Mouse (Mus musculus): ENCODE measurements around the gene Gm10837. TPM values are rescaled to one million over a fixed set of nuclear protein-coding genes. Genes with fewer than 3 reads are reported as not detected.
"Not testable (repeated sequence)": the region's sequence is repeated elsewhere in the genome, so short reads cannot be mapped to it uniquely, and the experiment has no call there.

Gm10837 gene
- polyA plus RNA-seq, 1 experiment from 2014 or later = not detected

DNA sequence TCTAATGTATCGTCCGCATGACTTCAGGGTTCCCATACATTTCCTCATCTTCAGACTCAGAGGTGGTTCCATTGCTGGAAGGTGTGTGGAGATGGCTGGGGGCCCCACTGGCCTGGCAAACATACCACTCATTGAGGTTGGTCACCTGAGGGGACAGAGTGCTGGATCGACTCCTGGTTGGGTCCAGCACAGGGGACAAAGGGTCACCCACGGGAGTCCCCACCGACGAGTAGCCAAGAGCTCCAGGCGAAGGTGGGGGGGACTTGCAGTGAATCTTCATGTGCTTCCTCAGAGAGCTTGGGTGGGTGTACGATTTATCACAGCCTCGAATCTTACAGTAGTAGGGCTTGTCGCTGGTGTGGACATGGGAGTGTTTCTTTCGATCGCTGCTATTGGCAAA lies 31.1 kb upstream of the Gm10837 start:
- not testable (repeated sequence) for H3K4me2 ChIP-seq; ATAC-seq (ENCODE audit: insufficient number of reproducible peaks, insufficient read depth, low FRiP score, low TSS enrichment, low read depth); H3K9me3 ChIP-seq; H3K9ac ChIP-seq; H3K36me3 ChIP-seq; H3K4me3 ChIP-seq; H3K27ac ChIP-seq
- H3K27me3 ChIP-seq = peaks cover 62% of the 10 kb centered on the region
- WGBS = 76% methylated on average over 12 of the region's 12 CpGs
- H3K4me1 ChIP-seq = peaks cover 12% of the 10 kb centered on the region

DNA sequence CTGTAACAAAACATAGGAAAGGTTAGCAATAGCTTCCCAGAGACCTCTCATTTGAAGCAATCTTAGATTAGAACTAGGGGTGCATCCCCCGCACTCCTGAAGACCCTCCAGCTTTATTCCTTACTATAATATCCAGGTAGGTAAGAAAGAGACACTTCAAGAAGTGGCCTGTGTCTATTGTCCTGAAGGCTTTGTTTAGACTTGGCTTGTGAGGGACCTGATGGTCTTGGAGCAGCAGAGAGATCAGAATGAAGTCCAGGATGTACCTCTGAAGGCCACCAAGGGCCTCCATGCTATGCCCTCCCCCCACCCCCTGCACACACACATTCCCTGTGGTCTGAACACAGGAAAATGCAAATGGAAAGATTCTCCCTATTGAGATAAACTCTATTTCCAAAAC lies 30.6 kb upstream of the Gm10837 start:
- H3K4me2 ChIP-seq = no peak overlapping the region
- no peak overlapping the region for H3K4me3 ChIP-seq
- ATAC-seq (ENCODE audit: insufficient number of reproducible peaks, insufficient read depth, low FRiP score, low TSS enrichment, low read depth) = no peak
- 91% methylated on average over 1 of the region's 1 CpGs for WGBS
- H3K4me1 ChIP-seq = peaks cover 17% of the 10 kb centered on the region
- no peaks in the 10 kb centered on the region for H3K9me3 ChIP-seq
- no peaks in the 10 kb centered on the region for H3K36me3 ChIP-seq
- H3K27ac ChIP-seq = no peak overlapping the region
- peaks cover 63% of the 10 kb centered on the region for H3K27me3 ChIP-seq
- no peak overlapping the region for H3K9ac ChIP-seq

DNA sequence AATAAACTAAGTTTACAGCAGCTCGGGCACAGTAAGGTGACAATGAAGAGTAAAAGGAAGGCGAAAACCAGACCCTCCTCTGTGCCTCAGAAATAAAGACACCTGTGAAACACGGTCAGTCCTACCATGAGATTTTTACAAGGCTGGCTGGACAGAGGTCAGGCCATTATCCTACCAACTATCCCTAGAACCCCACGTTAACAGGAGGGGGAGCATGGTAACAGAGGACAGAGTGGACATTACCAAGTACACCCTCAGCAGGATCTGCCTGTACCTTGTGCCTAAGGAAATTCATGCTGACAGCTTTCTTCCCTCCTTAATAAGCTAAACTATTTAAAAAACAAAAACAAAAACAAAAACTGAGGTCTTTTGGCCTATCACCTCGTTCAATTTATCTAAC lies 30.2 kb upstream of the Gm10837 start:
- H3K27me3 ChIP-seq = peaks cover 63% of the 10 kb centered on the region
- no peak overlapping the region for H3K27ac ChIP-seq
- H3K4me1 ChIP-seq = peaks cover 21% of the 10 kb centered on the region
- H3K4me2 ChIP-seq = no peak overlapping the region
- no peak overlapping the region for H3K4me3 ChIP-seq
- H3K36me3 ChIP-seq = no peaks in the 10 kb centered on the region
- ATAC-seq (ENCODE audit: insufficient number of reproducible peaks, insufficient read depth, low FRiP score, low TSS enrichment, low read depth) = no peak
- H3K9ac ChIP-seq = no peak overlapping the region
- H3K9me3 ChIP-seq = no peaks in the 10 kb centered on the region
- WGBS = 60% methylated on average over 5 of the region's 5 CpGs

- ATAC-seq (ENCODE audit: insufficient number of reproducible peaks, insufficient read depth, low FRiP score, low TSS enrichment, low read depth) = no peak
- Histone ChIP-seq H3K27ac (no peak overlapping the region), H3K9me3 (no peaks in the 10 kb centered on the region), H3K36me3 (no peaks in the 10 kb centered on the region), H3K4me1 (peaks cover 24% of the 10 kb centered on the region), H3K4me2 (no peak overlapping the region), H3K4me3 (no peak overlapping the region), H3K9ac (no peak overlapping the region), H3K27me3 (peaks cover 69% of the 10 kb centered on the region)
- 37% methylated on average over 3 of the region's 3 CpGs for WGBS
Observed at GRCm38 (mm10) chr14:122461500-122461899, 28.9 kb upstream of the Gm10837 start.

GRCm38 (mm10) chr14:122461966-122462365 lies 28.4 kb upstream of the Gm10837 start:
- H3K4me3 ChIP-seq = no peak overlapping the region

DNA sequence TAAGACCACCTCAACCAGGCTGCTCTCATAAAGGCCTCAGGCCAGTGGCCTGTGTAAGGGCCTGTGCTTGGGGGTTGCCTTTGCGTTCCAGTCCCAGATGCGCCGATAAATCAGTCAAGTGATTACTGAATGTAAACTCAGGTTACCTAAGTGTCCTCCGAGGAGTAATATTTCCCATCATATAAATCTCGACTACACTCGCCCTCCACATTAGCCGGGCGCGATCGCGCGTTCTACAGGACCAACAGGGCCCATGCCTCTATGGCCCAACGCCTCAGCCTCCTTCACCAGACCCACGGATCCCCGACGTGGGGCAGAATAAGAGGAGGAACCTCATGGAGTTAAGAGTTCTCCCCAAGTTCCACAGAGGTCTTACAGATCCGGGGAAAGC lies 27.7 kb upstream of the Gm10837 start:
- Histone ChIP-seq H3K4me2 (no peak overlapping the region), H3K4me3 (peak overlapping the region; percentile 51; the same call in 1 of the 2 replicates), H3K9me3 (no peaks in the 10 kb centered on the region), H3K4me1 (peaks cover 24% of the 10 kb centered on the region), H3K27me3 (peaks cover 80% of the 10 kb centered on the region), H3K36me3 (no peaks in the 10 kb centered on the region), H3K9ac (no peak overlapping the region), H3K27ac (no peak overlapping the region)
- no peak for ATAC-seq (ENCODE audit: insufficient number of reproducible peaks, insufficient read depth, low FRiP score, low TSS enrichment, low read depth)
- WGBS = 11% methylated on average over 17 of the region's 17 CpGs

More at GRCm38 (mm10) chr14:122461966-122462365, 28.4 kb upstream of the Gm10837 start:
- 24% methylated on average over 9 of the region's 9 CpGs for WGBS
- Histone ChIP-seq H3K27ac (no peak overlapping the region), H3K36me3 (no peaks in the 10 kb centered on the region), H3K9me3 (no peaks in the 10 kb centered on the region), H3K27me3 (peaks cover 72% of the 10 kb centered on the region), H3K4me1 (peaks cover 24% of the 10 kb centered on the region), H3K4me2 (no peak overlapping the region), H3K9ac (no peak overlapping the region)
- ATAC-seq (ENCODE audit: insufficient number of reproducible peaks, insufficient read depth, low FRiP score, low TSS enrichment, low read depth) = no peak

DNA sequence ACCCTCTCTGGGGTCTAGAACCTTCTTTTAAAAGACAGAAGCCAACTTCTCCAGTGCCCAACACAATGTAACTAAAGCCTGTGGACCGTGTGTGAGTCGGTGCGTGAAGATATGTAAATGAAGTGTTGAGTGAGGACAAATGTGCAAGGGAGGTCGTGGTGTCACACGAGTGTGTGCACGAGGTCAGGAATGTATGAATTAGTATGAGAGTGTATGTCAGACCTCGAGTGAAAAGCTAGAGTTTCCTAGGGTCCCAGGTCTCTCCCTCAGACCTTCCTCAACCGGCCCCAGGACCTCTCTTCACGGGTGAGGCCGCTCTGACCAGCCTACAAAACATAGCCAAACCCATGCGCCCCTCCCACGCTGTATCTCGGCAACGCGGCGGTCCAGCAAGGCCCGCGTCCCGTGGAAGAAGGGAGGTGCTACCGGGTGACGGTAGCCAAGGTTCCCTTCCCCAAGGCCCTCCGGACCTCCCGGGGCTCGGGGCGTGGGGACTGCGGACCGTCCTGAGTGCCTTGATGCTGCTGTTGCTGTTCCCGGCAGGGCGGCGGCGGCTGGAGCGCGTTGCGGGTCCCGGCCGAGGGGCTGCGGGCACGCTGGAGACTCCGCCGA lies 27.2 kb upstream of the Gm10837 start:
- H3K27ac ChIP-seq = no peak overlapping the region

GRCm38 (mm10) chr14:122463734-122464341 lies 26.5 kb upstream of the Gm10837 start:
- not testable (repeated sequence) for H3K27ac ChIP-seq, H3K9me3 ChIP-seq, H3K36me3 ChIP-seq
- ATAC-seq (ENCODE audit: insufficient number of reproducible peaks, insufficient read depth, low FRiP score, low TSS enrichment, low read depth) = peak; percentile 13; the same call in 1 of the 2 replicates
- H3K9ac ChIP-seq = peak overlapping the region; percentile 61
- H3K27me3 ChIP-seq = peaks cover 91% of the 10 kb centered on the region
- WGBS = 1% methylated on average over 53 of the region's 58 CpGs
- peak overlapping the region; percentile 51 for H3K4me3 ChIP-seq
- peak overlapping the region; percentile 89 for H3K4me2 ChIP-seq
- H3K4me1 ChIP-seq = peaks cover 24% of the 10 kb centered on the region

More for the DNA sequence above, 27.2 kb upstream of the Gm10837 start:
- H3K9me3 ChIP-seq = no peaks in the 10 kb centered on the region
- peak overlapping the region; percentile 89 for H3K4me2 ChIP-seq
- peaks cover 85% of the 10 kb centered on the region for H3K27me3 ChIP-seq
- H3K36me3 ChIP-seq = no peaks in the 10 kb centered on the region
- peaks cover 24% of the 10 kb centered on the region for H3K4me1 ChIP-seq
- 1% methylated on average over 40 of the region's 40 CpGs for WGBS
- H3K9ac ChIP-seq = no peak overlapping the region
- no peak for ATAC-seq (ENCODE audit: insufficient number of reproducible peaks, insufficient read depth, low FRiP score, low TSS enrichment, low read depth)
- H3K4me3 ChIP-seq = peak overlapping the region; percentile 51

DNA sequence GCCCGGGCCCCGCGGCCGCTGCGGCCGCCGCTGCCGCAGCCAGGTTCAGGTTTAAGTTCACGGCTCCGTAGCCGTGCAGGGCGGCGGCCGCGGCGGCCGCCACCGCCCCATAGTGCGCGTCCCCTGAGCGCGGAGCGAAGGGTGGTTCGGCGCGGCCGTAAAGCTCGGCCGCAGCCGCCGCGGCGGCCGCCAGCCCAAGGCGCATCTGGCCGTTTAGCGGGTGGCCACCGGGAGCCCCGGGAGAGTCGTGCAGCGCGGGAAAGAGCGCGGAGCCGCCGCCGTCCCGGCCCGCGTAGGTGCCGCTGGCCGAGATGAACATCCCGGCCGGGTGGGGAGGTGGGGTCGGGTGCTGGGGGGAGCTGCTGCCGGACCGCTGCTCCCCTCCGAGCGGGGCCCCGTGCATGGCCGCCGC lies 26.0 kb upstream of the Gm10837 start:
- Histone ChIP-seq H3K4me1 (peaks cover 24% of the 10 kb centered on the region), H3K9ac (peak overlapping the region; percentile 61), H3K27ac (no peak overlapping the region), H3K27me3 (peaks cover 95% of the 10 kb centered on the region), H3K9me3 (no peaks in the 10 kb centered on the region), H3K4me3 (peak overlapping the region; percentile 51), H3K36me3 (no peaks in the 10 kb centered on the region), H3K4me2 (peak overlapping the region; percentile 89)
- 0 out of 2 replicates have a peak, but pooled peaks have one; percentile 22 for ATAC-seq (ENCODE audit: insufficient number of reproducible peaks, insufficient read depth, low FRiP score, low TSS enrichment, low read depth)
- under 1% methylated on average over 53 of the region's 62 CpGs for WGBS

GRCm38 (mm10) chr14:122464763-122465741 lies 25.3 kb upstream of the Gm10837 start, which contains the start of gene Zic5:
TSS of gene Zic5 (minus strand) at chr14:122465677.
- Histone ChIP-seq H3K9me3 (no peaks in the 10 kb centered on the region), H3K27me3 (peaks cover 95% of the 10 kb centered on the region), H3K4me3 (peak within 1 kb of the TSS; percentile 51), H3K36me3 (no peaks in the 10 kb centered on the region), H3K9ac (peak within 1 kb of the TSS; percentile 61), H3K4me1 (peaks cover 24% of the 10 kb centered on the region), H3K4me2 (peak within 1 kb of the TSS; percentile 89), H3K27ac (no peak within 1 kb of the TSS)
- under 1% methylated on average over 58 of the region's 62 CpGs for WGBS
- ATAC-seq (ENCODE audit: insufficient number of reproducible peaks, insufficient read depth, low FRiP score, low TSS enrichment, low read depth) = peak; percentile 35

GRCm38 (mm10) chr14:122465931-122466490 lies 24.4 kb upstream of the Gm10837 start:
- no peak for ATAC-seq (ENCODE audit: insufficient number of reproducible peaks, insufficient read depth, low FRiP score, low TSS enrichment, low read depth)
- Histone ChIP-seq H3K4me1 (peaks cover 24% of the 10 kb centered on the region), H3K9me3 (no peaks in the 10 kb centered on the region), H3K36me3 (no peaks in the 10 kb centered on the region), H3K4me3 (no peak overlapping the region; the same call in 1 of the 2 replicates), H3K9ac (no peak overlapping the region), H3K4me2 (no peak overlapping the region; the same call in 1 of the 2 replicates), H3K27ac (no peak overlapping the region), H3K27me3 (peaks cover 98% of the 10 kb centered on the region)
- WGBS = 23% methylated on average over 13 of the region's 13 CpGs

Data from embryonic facial prominence, embryonic 13.5 days (tissue).